Mouse (Mus musculus) heart, postnatal 0 days (tissue): Measurements from ENCODE around the gene Scrn3. TPM values are rescaled to one million over a fixed set of nuclear protein-coding genes. Genes with fewer than 3 reads are reported as not detected.

Experiments
- ATAC-seq: fragments of 200-750 bp; cut with Nextera tagmentation; 2 replicates; pipeline ENCODE4 v1.8.0; 2017; ENCODE audit warnings: low read depth, moderate number of reproducible peaks, moderate library complexity; ENCODE audit not compliant: insufficient read depth
- DNase-seq: peaks from one replicate; pipeline ENCODE4 v3.0.0-alpha.2; 2016; ENCODE audit warnings: low spot score
- H3K27ac ChIP-seq: fragments of 300-500 bp; sonication (generic); 2 replicates; pipeline ENCODE4 v1.5.1; 2014; ENCODE audit warnings: low read depth, mild to moderate bottlenecking
- H3K27me3 ChIP-seq: fragments of 300-500 bp; sonication (generic); 2 replicates; pipeline ENCODE4 v1.6.1; 2014; ENCODE audit warnings: low read length, mixed read lengths; ENCODE audit not compliant: control insufficient read depth, insufficient read depth
- H3K36me3 ChIP-seq: fragments of 300-500 bp; sonication (generic); replicated peaks from 2 replicates; pipeline ENCODE4 v1.6.1; 2014; ENCODE audit warnings: low read length, mixed read lengths; ENCODE audit not compliant: control insufficient read depth, insufficient read depth
- H3K4me1 ChIP-seq: fragments of 300-500 bp; sonication (generic); 2 replicates; pipeline ENCODE4 v1.6.1; 2014; ENCODE audit warnings: antibody characterized with exemption; ENCODE audit not compliant: control insufficient read depth, insufficient read depth
- H3K4me2 ChIP-seq: fragments of 300-500 bp; sonication (generic); 2 replicates; pipeline ENCODE4 v1.6.1; 2014; ENCODE audit warnings: low read depth, mild to moderate bottlenecking, low read length, moderate library complexity
- H3K4me3 ChIP-seq: fragments of 300-500 bp; sonication (generic); 2 replicates; pipeline ENCODE4 v1.5.1; 2014; ENCODE audit warnings: low read depth, low read length
- H3K9ac ChIP-seq: fragments of 300-500 bp; sonication (generic); replicated peaks from 2 replicates; pipeline ENCODE4 v1.6.1; 2014; ENCODE audit warnings: low read depth, low read length, mixed read lengths
- H3K9me3 ChIP-seq: fragments of 300-500 bp; sonication (generic); replicated peaks from 2 replicates; pipeline ENCODE4 v1.6.1; 2016; ENCODE audit warnings: low read length; ENCODE audit not compliant: control insufficient read depth
- CTCF ChIP-seq: IDR thresholded peaks from 2 replicates; pipeline ENCODE4 v1.5.1; 2016; ENCODE audit warnings: antibody characterized with exemption, control low read depth, low read depth
- EP300 ChIP-seq: IDR thresholded peaks from 2 replicates; pipeline ENCODE4 v1.6.1; 2016; ENCODE audit warnings: antibody characterized with exemption, low read depth
- WGBS: fragments of 180-500 bp; shearing (Covaris S2); extraction: QIAGEN DNeasy Blood & Tissue Kit; methylation state at CpG from one replicate; pipeline ENCODE4 v1.1.7; 2014; 5-methylcytosine and 5-hydroxymethylcytosine counted together
- polyA plus RNA-seq: library from polyadenylated mRNA; unstranded; fragments of >200 nt; fragmentation: Nextera tagmentation; extraction: Ambion mirVana; gene quantifications from 2 replicates; pipeline ENCODE4 v1.2.1, GENCODE M21; 2015
- total RNA-seq: library from RNA; depleted of rRNA; stranded (reverse); fragments of >200 nt; gene quantifications from 2 replicates; pipeline ENCODE4 v1.2.3, GENCODE M21; 2014; ENCODE audit warnings: low replicate concordance

The Scrn3 gene
- total and polyA plus RNA-seq, 2 experiments from 2014 or later, result 13.8 to 16.3 TPM

DNA sequence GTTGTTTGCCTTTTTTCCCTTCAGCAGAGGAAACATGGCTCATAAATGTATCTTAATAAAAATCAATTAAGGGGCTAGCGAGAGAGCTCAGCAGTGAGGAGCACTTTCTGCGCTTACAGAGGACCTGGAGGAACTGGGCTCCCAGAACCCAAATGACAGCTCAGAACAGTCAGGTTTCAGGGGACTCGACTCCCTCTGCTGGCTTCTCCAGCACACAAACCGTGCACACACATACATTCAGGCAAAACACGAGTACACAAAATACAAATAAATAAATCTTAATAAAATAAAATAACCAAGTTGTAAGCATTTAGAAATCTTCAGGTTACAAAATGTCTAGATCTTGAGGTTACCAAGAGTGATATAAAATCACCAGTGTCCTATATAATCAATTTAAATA, 51.0 kb downstream of the Scrn3 start:
- no peaks in the 10 kb centered on the region for H3K9me3 ChIP-seq
- no peaks in the 10 kb centered on the region for H3K4me1 ChIP-seq
- ATAC-seq (no peak), DNase-seq (no peak)
- H3K9ac ChIP-seq, result no peak overlapping the region
- no peak overlapping the region for H3K27ac ChIP-seq
- 74% methylated on average over 5 of the region's 5 CpGs for WGBS
- no peak overlapping the region for H3K4me2 ChIP-seq
- no peak overlapping the region for H3K4me3 ChIP-seq
- no peaks in the 10 kb centered on the region; the same call in 1 of the 2 replicates for H3K36me3 ChIP-seq
- H3K27me3 ChIP-seq, result no peaks in the 10 kb centered on the region
- TF ChIP-seq EP300, result no peak
- TF ChIP-seq CTCF, result no peak

DNA sequence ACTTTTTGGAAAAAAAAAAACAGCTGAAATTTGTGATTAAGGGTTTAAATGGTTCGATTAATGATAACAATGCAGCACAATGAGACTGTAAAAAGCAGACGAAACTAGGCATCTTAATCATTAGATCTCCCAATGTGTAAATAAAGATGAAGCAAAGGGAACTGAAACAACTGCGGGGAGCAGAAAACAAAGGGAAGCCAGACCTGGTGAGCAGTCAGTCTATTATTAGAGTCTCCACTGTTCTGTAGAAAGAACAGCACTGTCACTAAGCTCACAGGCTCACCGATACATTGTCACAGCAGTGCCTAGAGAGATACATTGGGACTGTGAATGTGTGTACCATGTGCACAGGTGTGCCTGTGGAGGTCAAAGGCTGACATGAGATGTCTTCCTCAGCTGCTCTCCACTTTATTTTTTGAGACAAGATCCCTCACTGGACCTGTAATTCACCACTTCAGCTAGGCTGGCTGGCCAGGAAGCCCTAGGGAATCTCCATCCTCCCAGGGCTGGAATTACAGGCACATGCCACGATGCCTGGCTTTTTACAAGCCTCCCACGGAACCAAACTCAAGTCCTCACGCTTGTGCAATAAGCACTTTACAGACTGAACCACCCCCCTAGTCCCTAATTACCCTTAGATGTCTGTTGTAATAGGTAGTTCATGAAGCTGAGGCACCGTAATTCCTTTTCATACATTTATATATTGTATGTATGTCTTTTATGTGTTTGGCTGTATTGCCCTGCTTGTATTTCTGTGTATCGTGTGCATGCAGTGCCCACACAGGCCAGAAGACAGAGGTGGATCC, 59.3 kb downstream of the Scrn3 start:
- H3K4me2 ChIP-seq, result peak overlapping the region; percentile 15; the same call in 1 of the 2 replicates
- peak overlapping the region; percentile 64 for H3K27ac ChIP-seq
- no peak overlapping the region for H3K4me3 ChIP-seq
- 42% methylated on average over 9 of the region's 9 CpGs for WGBS
- no peaks in the 10 kb centered on the region; the same call in 1 of the 2 replicates for H3K36me3 ChIP-seq
- DNase-seq, result peak; percentile 52
- H3K9ac ChIP-seq, result no peak overlapping the region
- ATAC-seq, result peak; percentile 70
- no peaks in the 10 kb centered on the region for H3K9me3 ChIP-seq
- H3K4me1 ChIP-seq, result no peaks in the 10 kb centered on the region
- TF ChIP-seq EP300 (no peak), CTCF (no peak)
- no peaks in the 10 kb centered on the region for H3K27me3 ChIP-seq

DNA sequence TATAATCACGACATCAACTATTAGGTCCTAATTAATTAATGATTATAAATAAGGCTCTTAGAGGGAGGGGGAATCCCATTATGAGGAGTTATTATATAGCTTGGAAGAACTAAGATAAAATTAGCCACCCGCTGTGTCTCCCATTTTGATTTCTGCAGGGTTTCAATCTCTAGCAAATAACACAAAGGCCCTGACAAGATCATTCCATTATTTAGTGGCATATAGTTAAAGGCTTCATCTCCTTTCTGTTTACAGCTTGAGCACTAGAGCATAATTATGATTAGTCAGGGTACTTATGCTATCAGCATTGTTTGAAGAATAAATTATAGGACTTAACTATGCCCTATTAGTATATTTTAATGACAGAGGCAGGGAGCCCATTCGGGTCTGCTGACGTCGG, 65.9 kb downstream of the Scrn3 start:
- no peak overlapping the region for H3K4me2 ChIP-seq
- WGBS, result 85% methylated on average over 5 of the region's 5 CpGs
- no peak overlapping the region for H3K4me3 ChIP-seq
- no peaks in the 10 kb centered on the region for H3K27me3 ChIP-seq
- no peaks in the 10 kb centered on the region for H3K36me3 ChIP-seq
- H3K9ac ChIP-seq, result no peak overlapping the region
- DNase-seq (no peak), ATAC-seq (no peak)
- H3K27ac ChIP-seq, result no peak overlapping the region
- TF ChIP-seq EP300 (no peak), CTCF (no peak)
- H3K4me1 ChIP-seq, result no peaks in the 10 kb centered on the region
- H3K9me3 ChIP-seq, result no peaks in the 10 kb centered on the region

- ATAC-seq (no peak), DNase-seq (no peak)
- TF ChIP-seq EP300 (no peak), CTCF (no peak)
- 75% methylated on average over 5 of the region's 5 CpGs for WGBS
- Histone ChIP-seq H3K4me3 (no peak overlapping the region), H3K27ac (no peak overlapping the region), H3K4me1 (0 out of 2 replicates have a peak, but pooled peaks cover 3% of the 10 kb centered on the region), H3K9me3 (no peaks in the 10 kb centered on the region), H3K9ac (no peak overlapping the region), H3K27me3 (no peaks in the 10 kb centered on the region), H3K36me3 (no peaks in the 10 kb centered on the region), H3K4me2 (no peak overlapping the region)
Observed at GRCm38 (mm10) chr2:73379656-73380055, 67.3 kb downstream of the Scrn3 start.

- Histone ChIP-seq H3K27me3 (no peaks in the 10 kb centered on the region), H3K36me3 (no peaks in the 10 kb centered on the region), H3K9ac (no peak overlapping the region), H3K9me3 (no peaks in the 10 kb centered on the region), H3K27ac (no peak overlapping the region), H3K4me2 (no peak overlapping the region), H3K4me1 (peaks cover 5% of the 10 kb centered on the region; the same call in 1 of the 2 replicates), H3K4me3 (no peak overlapping the region)
- 56% methylated on average over 9 of the region's 9 CpGs for WGBS
- TF ChIP-seq EP300, result no peak
- TF ChIP-seq CTCF, result no peak
- no peak for DNase-seq
- ATAC-seq, result no peak; the same call in 1 of the 2 replicates
Observed at GRCm38 (mm10) chr2:73380298-73380975, 68.0 kb downstream of the Scrn3 start.
